Mouse (Mus musculus) retina, postnatal 1 day (tissue): Measurements from ENCODE around the gene Gm9970.

ENCODE experiments used
- DNase-seq: peaks from one replicate; pipeline ENCODE4 v3.0.0-alpha.2; 2012

Gm9970 gene

GRCm38 (mm10) chr5:31194486-31195485, 46.2 kb downstream of the Gm9970 start:
- DNase-seq, result no peak

- no peak for DNase-seq
Observed at GRCm38 (mm10) chr5:31193631-31194281, 47.3 kb downstream of the Gm9970 start.

DNA sequence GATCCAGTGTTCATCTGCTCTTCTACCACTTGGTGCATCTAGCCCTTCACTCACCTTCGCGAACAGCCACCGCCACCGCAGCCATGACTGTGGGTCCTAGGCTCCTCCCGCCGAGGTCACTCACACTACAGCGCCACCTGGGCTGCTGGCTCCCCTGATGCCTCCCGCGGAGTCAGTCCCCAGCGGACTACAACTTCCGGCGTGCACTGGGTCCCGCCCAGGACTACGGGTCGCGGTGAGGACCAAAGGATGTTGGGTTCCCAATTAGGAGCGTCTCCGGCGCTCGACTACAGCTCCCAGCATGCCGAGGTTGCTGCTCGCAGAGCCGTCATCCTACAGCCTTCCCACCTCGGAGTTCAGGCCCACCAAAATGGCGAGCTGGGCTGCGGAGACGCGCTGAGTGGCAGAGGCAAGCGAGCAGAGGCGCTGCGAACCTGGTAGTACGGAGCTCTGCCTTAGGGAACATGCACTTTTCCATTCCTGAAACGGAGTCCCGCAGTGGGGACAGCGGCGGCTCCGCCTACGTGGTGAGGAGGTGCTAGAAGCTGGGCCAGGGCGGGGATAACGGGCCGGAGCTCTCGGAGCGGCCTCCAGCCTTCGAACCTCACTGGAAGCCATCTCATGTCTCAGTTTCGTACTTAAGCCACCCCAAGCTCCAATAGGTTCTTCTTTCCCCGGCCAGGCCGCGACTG, 47.9 kb downstream of the Gm9970 start, which contains the start of the genes Snx17 and Eif2b4:
Snx17 (plus strand) TSS at position 289 of the 692 bp plus-strand sequence.
Eif2b4 (minus strand) TSS at position 492 of the 692 bp plus-strand sequence.
- peak; percentile 99 for DNase-seq

DNA sequence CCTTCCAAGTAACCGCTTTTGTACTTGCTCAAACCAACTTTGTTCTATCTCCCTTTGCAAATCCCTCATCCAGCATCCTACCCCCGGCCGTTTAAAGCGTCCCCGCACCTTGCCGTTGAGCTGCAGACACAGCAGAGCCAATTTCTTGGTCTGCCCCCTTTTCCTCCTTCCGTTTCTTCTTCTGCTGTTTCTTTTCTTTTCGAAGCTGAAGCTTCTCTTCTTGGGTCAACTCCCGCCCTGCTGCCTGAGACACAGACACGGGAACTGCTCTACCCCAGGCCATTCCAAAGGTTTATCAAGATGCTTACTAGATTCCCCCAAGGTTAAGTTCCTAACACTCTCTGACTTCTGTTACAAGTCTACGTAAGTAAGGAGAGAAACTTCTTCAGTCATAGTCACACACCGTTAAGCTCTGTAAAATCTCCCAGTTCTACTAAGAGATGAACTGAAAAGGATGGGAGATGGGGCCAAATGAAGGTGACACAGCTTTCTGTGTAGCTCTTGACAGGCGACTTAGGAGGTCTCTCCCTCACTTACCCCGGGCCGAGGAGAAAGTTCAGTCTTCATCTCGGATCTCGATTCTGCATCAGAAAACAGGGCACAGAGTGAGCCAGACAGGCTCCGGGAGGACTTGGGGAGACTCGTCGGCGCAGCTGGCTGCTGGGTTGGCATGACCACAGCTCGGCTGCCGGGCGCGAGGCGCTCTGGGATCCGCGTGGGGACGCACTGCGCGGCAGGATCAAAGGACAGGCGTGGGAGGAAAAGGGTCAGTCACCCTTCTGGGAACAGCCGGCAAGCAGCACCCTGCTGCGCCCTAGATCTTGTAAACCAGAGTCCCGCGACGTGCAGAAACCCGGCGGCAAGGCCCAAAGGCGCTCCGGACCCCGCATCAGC, 48.7 kb downstream of the Gm9970 start:
- no peak for DNase-seq
